Mouse (Mus musculus): ENCODE measurements around the gene Hpcal4. TPM values are rescaled to one million over a fixed set of nuclear protein-coding genes. Genes with fewer than 3 reads are reported as not detected.

Hpcal4 gene
- polyA plus RNA-seq, 1 experiment from 2014 or later: 1.3 TPM

DNA sequence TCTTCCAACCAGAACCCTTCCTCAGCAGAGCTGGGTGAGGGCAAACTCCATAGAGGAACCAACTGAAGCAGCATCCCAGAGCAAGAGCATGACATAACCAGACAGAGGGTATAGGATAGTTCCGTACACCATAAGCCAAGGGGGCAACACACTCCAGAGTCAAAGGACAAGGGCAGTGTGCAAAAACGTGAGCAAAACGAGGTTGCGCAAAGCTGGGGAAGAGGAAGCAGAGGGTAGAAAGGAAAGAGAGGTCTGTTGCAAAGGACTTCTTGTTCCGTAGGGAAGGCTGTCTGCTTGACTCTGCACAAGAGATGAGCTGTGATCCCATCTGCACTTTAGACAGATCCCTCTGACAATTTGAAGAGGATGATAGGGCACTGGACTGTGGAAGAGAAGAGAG is 24.3 kb downstream of the Hpcal4 start:
- H3K27me3 ChIP-seq: peaks cover 26% of the 10 kb centered on the region
- no peak overlapping the region for H3K4me2 ChIP-seq
- no peak overlapping the region for H3K4me3 ChIP-seq (replicated peaks)
- peaks cover 18% of the 10 kb centered on the region for H3K4me1 ChIP-seq
- no peak overlapping the region for H3K9ac ChIP-seq
- H3K27ac ChIP-seq: no peak overlapping the region
- no peaks in the 10 kb centered on the region for H3K36me3 ChIP-seq
- H3K9me3 ChIP-seq (replicated peaks): no peaks in the 10 kb centered on the region
- 70% methylated on average over 5 of the region's 5 CpGs for WGBS
- no peak for ATAC-seq (replicated peaks; ENCODE audit: low FRiP score)

DNA sequence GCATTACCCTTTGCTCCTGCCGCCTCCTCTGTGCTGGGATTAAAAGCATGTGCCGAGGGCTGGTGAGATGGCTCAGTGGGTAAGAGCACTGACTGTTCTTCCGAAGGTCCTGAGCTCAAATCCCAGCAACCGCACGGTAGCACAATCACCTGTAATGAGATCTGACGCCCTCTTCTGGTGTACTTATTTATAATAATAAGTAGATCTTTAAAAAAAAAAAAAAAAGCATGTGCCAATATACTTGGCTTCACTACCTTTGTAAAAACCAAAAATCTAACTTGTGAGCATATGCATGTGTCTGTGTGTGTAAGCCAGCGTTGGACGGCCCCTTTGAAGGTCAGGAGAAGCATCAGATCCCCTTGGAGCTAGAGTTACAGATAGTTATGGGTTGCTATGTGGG is 28.0 kb downstream of the Hpcal4 start:
- no peak for ATAC-seq (replicated peaks; ENCODE audit: low FRiP score)
- no peak overlapping the region for H3K27ac ChIP-seq
- peaks cover 18% of the 10 kb centered on the region for H3K4me1 ChIP-seq
- no peaks in the 10 kb centered on the region for H3K9me3 ChIP-seq (replicated peaks)
- 64% methylated on average over 8 of the region's 8 CpGs for WGBS
- H3K36me3 ChIP-seq: no peaks in the 10 kb centered on the region
- H3K27me3 ChIP-seq: peaks cover 14% of the 10 kb centered on the region
- H3K4me3 ChIP-seq (replicated peaks): no peak overlapping the region
- H3K9ac ChIP-seq: no peak overlapping the region
- H3K4me2 ChIP-seq: no peak overlapping the region

DNA sequence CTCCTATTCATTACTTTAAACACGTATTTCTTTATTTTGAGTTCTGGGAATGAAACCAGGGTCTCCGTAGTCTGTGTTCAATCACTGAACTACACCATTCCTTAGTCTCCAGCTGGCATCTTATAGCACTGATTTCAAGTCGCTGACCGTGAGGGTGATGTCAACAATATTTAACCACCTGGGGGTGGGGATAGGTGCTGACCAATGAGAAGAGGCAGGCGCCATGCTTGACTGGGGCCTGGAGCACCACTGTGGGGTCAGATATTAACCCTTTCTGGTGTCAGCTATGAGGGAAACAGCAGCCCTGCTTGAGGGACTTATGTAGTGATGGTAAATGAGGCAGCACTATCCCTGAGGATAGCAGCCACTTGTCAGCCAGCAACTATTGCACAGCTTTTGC is 28.4 kb downstream of the Hpcal4 start:
- peaks cover 18% of the 10 kb centered on the region for H3K4me1 ChIP-seq
- H3K4me3 ChIP-seq (replicated peaks): no peak overlapping the region
- ATAC-seq (replicated peaks; ENCODE audit: low FRiP score): peak; percentile 70
- H3K27ac ChIP-seq: no peak overlapping the region
- H3K4me2 ChIP-seq: no peak overlapping the region
- H3K9me3 ChIP-seq (replicated peaks): no peaks in the 10 kb centered on the region
- H3K36me3 ChIP-seq: no peaks in the 10 kb centered on the region
- WGBS: 50% methylated on average over 5 of the region's 5 CpGs
- peaks cover 14% of the 10 kb centered on the region for H3K27me3 ChIP-seq
- H3K9ac ChIP-seq: no peak overlapping the region

- ATAC-seq (replicated peaks; ENCODE audit: low FRiP score): no peak
- 48% methylated on average over 2 of the region's 2 CpGs for WGBS
- H3K36me3 ChIP-seq: no peaks in the 10 kb centered on the region
These were observed 29.3 kb downstream of the Hpcal4 start for GRCm38 (mm10) chr4:123212330-123212729.

DNA sequence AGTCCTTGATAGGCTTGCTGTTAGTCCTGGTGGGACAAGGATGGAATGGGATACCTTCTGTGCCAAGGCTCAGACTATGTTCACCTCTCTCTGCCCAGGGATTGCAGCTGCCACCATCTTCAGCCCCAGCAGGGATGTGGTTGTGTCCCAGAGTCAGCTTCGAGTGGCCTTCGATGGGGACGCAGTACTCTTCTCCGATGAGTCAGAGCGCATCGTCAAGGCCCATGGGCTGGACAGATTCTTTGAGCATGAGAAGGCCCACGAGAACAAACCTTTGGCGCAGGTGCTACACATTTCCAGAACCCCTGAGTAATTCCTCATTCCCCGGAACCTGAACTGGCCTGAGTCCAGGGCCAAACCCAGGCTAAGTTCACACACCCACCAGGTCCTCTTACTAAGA is 30.9 kb downstream of the Hpcal4 start:
- Histone ChIP-seq H3K4me3 (replicated peaks) (no peak overlapping the region), H3K9me3 (replicated peaks) (no peaks in the 10 kb centered on the region), H3K36me3 (no peaks in the 10 kb centered on the region), H3K4me1 (peaks cover 18% of the 10 kb centered on the region), H3K9ac (no peak overlapping the region), H3K4me2 (no peak overlapping the region), H3K27me3 (peaks cover 3% of the 10 kb centered on the region; the same call in 1 of the 2 replicates), H3K27ac (no peak overlapping the region)
- ATAC-seq (replicated peaks; ENCODE audit: low FRiP score): no peak
- WGBS: 96% methylated on average over 9 of the region's 9 CpGs

More at GRCm38 (mm10) chr4:123212330-123212729, 29.3 kb downstream of the Hpcal4 start:
- Histone ChIP-seq H3K4me3 (replicated peaks) (no peak overlapping the region), H3K4me2 (no peak overlapping the region), H3K9me3 (replicated peaks) (no peaks in the 10 kb centered on the region), H3K4me1 (peaks cover 18% of the 10 kb centered on the region), H3K27me3 (peaks cover 5% of the 10 kb centered on the region), H3K9ac (no peak overlapping the region), H3K27ac (no peak overlapping the region)

DNA sequence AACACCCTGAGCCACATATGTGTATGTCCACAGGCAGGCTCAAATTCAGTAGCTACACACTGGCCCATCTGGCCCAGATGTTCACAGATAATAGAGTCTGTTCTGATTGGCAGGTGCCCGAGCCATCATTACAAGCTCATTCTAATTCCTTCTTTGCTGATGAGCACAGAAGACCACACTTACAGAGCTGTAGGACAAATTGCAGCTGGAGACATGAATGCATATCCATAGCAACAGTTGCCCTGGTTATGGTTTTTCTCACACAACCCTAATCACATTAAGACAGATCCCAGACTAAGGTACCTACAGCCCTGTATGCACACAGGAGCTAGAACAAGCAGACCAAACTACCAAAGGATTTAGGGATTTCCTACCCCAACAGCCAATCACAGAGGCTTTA is 32.3 kb downstream of the Hpcal4 start:
- Histone ChIP-seq H3K4me1 (peaks cover 18% of the 10 kb centered on the region), H3K36me3 (no peaks in the 10 kb centered on the region), H3K27ac (no peak overlapping the region), H3K9me3 (replicated peaks) (no peaks in the 10 kb centered on the region), H3K27me3 (peaks cover 7% of the 10 kb centered on the region; the same call in 1 of the 2 replicates), H3K4me2 (no peak overlapping the region), H3K9ac (no peak overlapping the region), H3K4me3 (replicated peaks) (no peak overlapping the region)
- ATAC-seq (replicated peaks; ENCODE audit: low FRiP score): no peak
- 83% methylated on average over 1 of the region's 1 CpGs for WGBS

DNA sequence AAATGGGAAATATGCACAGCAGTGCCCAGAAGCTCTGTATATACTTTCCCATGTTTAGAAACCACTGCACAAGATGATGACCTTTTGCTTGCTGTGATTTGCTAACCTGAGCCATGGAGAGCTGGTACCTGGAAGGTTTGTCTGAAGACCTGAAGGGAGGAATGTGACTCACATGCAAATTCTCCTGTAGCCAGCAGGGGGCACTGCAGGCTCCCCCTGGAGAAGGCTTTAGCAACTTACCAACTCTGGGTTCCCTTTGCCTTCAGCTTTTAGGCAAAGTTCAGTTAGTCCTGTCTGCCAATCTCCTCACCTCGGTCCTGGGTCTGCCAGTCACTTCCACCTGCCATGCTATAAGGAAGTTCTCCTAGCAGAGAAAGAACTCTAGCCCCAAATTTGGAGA is 33.8 kb downstream of the Hpcal4 start:
- H3K9me3 ChIP-seq (replicated peaks): no peaks in the 10 kb centered on the region
- H3K27me3 ChIP-seq: peaks cover 7% of the 10 kb centered on the region; the same call in 1 of the 2 replicates
- no peak overlapping the region for H3K27ac ChIP-seq
- H3K9ac ChIP-seq: no peak overlapping the region
- no peak overlapping the region for H3K4me2 ChIP-seq
- H3K4me1 ChIP-seq: peaks cover 6% of the 10 kb centered on the region
- no peak overlapping the region for H3K4me3 ChIP-seq (replicated peaks)
- WGBS: 9% methylated on average over 1 of the region's 1 CpGs
- no peak for ATAC-seq (replicated peaks; ENCODE audit: low FRiP score)
- no peaks in the 10 kb centered on the region for H3K36me3 ChIP-seq

DNA sequence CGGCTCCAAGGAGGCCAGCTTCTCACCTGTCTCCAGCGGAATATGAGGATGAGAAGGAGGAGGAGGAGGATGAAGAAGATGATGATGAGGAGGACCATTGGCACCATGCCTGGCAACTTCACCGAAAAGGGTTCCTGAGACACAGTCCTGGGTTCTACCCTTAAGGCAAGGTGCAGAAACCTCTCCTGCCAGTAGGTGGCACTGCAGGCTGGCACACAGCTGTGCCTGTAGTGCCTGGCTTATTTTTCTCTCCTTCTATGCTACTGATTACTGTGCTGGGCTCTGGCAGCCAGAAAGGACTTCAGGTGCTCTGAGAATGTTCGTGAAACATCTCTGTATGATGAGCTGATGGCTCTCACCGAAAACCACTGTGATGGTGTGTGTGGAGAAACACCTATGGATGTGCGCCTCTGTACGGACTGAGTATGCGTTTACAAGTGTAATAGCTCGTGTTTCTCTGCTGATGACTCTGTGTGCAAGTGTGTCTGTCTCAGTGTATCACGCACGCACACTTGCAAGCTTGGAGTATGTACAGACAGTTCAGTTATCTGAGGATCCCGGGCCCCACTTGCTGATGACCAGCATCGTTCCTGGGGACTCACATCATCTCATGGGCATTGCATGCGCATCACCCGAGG is 36.8 kb downstream of the Hpcal4 start:
- peaks cover 7% of the 10 kb centered on the region; the same call in 1 of the 2 replicates for H3K27me3 ChIP-seq
- no peak overlapping the region for H3K27ac ChIP-seq
- H3K9me3 ChIP-seq (replicated peaks): no peaks in the 10 kb centered on the region
- H3K36me3 ChIP-seq: no peaks in the 10 kb centered on the region
- H3K4me3 ChIP-seq (replicated peaks): no peak overlapping the region
- no peak overlapping the region for H3K9ac ChIP-seq
- H3K4me1 ChIP-seq: 0 out of 2 replicates have a peak, but pooled peaks cover 4% of the 10 kb centered on the region
- H3K4me2 ChIP-seq: no peak overlapping the region
- WGBS: 70% methylated on average over 15 of the region's 15 CpGs
- peak; percentile 85 for ATAC-seq (replicated peaks; ENCODE audit: low FRiP score)

GRCm38 (mm10) chr4:123220637-123221036 is 37.6 kb downstream of the Hpcal4 start:
- Histone ChIP-seq H3K27ac (no peak overlapping the region), H3K4me3 (replicated peaks) (no peak overlapping the region), H3K4me1 (peaks cover 7% of the 10 kb centered on the region), H3K9ac (no peak overlapping the region), H3K4me2 (no peak overlapping the region), H3K27me3 (peaks cover 7% of the 10 kb centered on the region; the same call in 1 of the 2 replicates), H3K36me3 (no peaks in the 10 kb centered on the region), H3K9me3 (replicated peaks) (no peaks in the 10 kb centered on the region)
- WGBS: 73% methylated on average over 4 of the region's 4 CpGs
- ATAC-seq (replicated peaks; ENCODE audit: low FRiP score): no peak

DNA sequence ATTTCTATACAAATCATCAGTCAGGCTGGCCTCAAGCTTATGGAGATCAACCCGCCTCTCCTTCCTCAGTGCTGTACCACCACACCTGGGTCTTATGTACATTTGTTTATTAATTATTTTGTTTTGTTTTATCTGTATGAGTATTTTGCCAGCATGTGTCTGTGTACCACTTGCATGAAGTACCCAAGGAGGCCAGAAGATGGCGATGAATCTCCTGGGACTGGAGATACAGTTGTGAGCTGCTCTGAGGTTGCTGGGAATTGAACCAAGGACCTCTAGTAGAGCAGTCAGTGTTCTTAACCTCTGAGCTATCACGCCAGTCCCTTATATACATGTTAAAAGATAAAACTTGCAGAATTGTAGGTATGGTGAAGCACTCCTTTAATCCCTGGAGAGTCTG is 40.3 kb downstream of the Hpcal4 start:
- Histone ChIP-seq H3K4me1 (peaks cover 34% of the 10 kb centered on the region), H3K36me3 (no peaks in the 10 kb centered on the region), H3K4me2 (no peak overlapping the region), H3K27ac (no peak overlapping the region), H3K9ac (no peak overlapping the region), H3K27me3 (peaks cover 7% of the 10 kb centered on the region; the same call in 1 of the 2 replicates), H3K4me3 (replicated peaks) (no peak overlapping the region), H3K9me3 (replicated peaks) (no peaks in the 10 kb centered on the region)
- WGBS: 65% methylated on average over 3 of the region's 3 CpGs
- no peak for ATAC-seq (replicated peaks; ENCODE audit: low FRiP score)

DNA sequence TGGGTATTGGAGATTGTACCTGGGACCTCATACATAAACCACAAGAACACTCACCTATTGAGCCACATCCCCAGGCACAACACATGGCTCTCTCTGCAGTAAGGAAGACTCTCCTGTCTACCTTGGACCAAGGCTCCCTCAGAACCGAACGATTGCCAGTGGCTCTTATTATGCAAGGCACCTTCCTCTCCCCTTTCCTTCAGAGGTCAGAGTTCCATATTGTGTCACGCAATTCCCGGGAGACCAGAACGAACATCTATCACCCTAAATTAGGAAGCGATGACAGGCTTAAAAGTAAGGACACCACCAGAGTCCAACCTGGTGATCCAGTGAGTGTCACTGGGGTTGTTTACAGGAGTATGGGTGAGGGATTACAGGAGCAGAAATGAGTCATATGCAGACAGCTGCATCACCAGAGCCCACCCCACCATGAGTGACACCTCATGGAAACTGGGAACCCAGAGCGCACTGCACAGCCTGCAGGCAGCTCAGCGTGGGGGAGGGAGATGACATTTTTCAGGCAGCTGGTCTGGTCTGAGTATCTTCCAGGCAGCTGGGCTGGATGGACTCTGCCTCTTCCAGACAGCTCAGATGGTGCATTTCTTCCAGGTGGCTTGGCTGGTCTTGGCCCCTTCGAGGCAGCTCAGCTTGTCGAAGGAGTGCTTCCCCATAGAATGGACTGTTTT is 42.8 kb downstream of the Hpcal4 start:
- Histone ChIP-seq H3K27me3 (no peaks in the 10 kb centered on the region), H3K27ac (peak overlapping the region; percentile 48), H3K9me3 (replicated peaks) (no peaks in the 10 kb centered on the region), H3K4me3 (replicated peaks) (no peak overlapping the region), H3K9ac (no peak overlapping the region), H3K36me3 (no peaks in the 10 kb centered on the region), H3K4me1 (peaks cover 52% of the 10 kb centered on the region), H3K4me2 (no peak overlapping the region)
- WGBS: 32% methylated on average over 10 of the region's 10 CpGs
- ATAC-seq (replicated peaks; ENCODE audit: low FRiP score): peak; percentile 54; the same call in 1 of the 2 replicates

DNA sequence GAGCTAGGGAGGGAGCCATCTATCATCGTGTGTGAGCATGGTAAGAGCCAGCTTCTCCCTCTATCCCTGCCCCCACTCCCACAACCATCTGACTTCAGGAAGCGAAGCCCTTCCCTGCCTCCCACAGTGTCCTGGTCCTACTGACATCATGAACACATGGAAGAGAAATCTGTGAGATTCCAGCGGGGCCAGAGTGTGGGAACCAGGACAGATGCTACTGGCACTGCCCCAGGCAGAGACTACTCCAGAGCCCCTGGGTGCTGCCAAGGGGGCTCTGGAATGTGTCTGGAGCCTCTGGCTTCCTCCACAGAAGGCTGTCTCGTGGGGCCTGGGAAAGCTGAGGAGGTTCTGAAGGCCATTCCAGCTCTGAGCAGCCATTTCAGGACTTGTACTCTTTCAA is 44.7 kb downstream of the Hpcal4 start:
- peaks cover 65% of the 10 kb centered on the region for H3K4me1 ChIP-seq
- WGBS: 32% methylated on average over 4 of the region's 4 CpGs
- no peaks in the 10 kb centered on the region for H3K9me3 ChIP-seq (replicated peaks)
- no peak overlapping the region for H3K4me3 ChIP-seq (replicated peaks)
- 0 out of 2 replicates have a peak, but pooled peaks cover 3% of the 10 kb centered on the region for H3K27me3 ChIP-seq
- no peak overlapping the region for H3K9ac ChIP-seq
- peak overlapping the region; percentile 20; the same call in 1 of the 2 replicates for H3K27ac ChIP-seq
- no peaks in the 10 kb centered on the region for H3K36me3 ChIP-seq
- H3K4me2 ChIP-seq: no peak overlapping the region
- ATAC-seq (replicated peaks; ENCODE audit: low FRiP score): no peak
